Mouse (Mus musculus) cerebellum, postnatal 36 days (tissue): Measurements from ENCODE around the gene Elavl4.

Experiments
- DNase-seq, 2 experiments: peaks; one replicate each; pipeline ENCODE4 v3.0.0; 2021 to 2022; ENCODE audit warnings: mixed read lengths in 2 of 2

The Elavl4 gene

DNA sequence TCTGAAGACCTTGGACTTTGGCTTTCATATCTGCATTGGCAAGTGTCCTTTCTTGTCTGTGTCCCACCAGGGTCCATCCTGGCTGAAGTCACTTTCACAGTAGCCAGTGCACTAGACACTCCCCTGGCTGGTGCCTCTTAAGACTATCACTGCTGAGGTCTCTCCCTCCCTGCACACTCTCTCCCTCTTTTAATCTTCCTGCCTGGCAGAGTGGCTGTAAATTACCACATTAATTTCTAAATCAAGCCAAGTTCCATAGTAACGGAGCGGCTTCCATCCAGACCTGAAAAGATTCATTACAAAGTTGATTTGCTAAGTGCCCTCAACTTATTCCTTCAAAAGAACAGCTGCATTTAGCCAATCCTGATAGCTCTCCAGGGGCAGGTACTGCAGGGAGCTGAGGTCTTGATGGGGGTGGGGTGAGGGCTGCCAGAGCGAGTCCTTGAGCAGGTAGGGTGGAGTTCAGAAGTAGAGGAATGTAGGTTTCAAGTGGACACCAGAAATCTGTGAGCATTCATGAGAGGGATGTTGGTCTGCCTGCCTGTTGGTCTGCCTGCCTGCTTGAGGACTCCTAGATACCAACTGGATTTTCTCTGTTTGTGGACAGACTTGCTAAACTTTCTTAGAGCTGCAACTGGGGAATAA, 194.1 kb downstream of the Elavl4 start:
- DNase-seq, result no peak

DNA sequence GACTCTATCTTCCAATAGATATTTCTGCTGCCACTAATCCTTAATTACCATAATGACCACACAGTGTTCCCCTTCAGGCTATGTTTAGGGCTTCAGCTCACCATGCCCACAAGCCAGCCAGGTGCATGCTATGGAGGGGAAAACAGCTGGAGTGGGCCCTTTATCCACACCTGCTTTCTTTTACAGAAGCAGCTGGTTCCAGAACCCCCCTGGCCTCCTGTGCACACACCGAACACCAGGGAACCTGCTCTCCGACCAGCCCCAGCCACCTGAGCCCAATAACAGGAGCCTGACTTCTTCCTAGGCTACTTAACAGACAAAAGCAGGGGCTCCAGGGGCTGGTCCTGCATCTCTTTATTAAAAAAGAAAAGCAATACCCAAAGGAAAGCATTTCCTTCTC, 195.8 kb downstream of the Elavl4 start:
- no peak for DNase-seq
